Mouse (Mus musculus): ENCODE results near the gene Frmd8.

Frmd8 gene

DNA sequence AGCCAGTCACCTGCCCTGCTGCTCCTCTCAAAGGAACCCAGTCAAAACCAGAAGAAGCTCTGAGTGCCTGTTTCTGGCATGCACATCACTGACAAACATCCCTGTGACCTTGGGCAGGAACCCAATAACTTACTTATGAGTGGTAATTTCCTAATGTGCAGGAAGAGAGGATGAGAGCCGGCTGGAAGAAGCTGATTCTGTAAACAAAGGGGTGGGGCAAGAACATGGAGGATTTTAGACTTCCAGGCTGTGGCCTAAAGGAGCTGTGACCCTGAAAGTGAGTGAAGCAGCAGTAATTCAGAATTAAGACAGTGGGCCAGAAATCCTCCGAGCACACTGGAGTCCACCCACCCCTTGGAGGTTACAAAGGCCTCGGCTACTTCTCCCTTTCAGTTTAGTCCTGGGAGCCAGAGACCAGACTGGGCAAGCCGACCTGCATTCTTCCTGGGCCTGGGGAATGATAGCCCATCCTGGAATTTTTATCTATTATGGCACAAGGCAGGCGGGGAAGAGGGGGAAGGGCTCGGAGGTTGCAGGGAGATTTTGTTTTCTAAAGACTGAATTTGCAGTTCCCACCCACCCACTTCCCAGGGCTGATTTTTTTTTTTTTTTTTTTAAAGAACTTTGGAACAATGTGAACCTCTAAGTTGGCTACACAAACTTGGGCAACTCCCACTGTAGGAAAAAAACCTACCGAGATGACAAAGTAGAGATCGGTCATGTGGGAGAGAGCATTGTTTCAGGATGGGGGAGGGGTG is 68.8 kb downstream of the Frmd8 start:
- peak; percentile 73 to 74 for DNase-seq

GRCm38 (mm10) chr19:5804371-5804899 is 70.6 kb downstream of the Frmd8 start:
- DNase-seq, result no peak

DNA sequence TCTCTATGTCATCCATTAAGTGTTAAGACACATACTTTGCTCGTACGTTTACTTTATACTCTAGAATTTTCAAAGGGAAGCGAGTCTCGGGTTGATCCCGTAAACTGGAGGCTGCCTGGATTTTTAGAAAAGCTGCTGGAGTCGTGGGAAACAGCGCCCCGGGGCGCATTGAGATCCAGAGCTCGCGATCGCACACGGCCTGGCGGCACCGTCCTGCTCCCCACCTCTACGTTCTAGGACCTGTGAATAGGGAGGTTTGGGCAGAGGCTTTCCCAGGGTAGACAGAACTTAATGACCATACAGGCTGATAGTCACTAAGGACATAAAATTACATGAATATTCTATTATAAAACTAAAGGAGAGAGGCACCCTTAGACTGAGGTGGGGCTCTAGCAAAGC is 71.2 kb downstream of the Frmd8 start:
- DNase-seq, result no peak

DNA sequence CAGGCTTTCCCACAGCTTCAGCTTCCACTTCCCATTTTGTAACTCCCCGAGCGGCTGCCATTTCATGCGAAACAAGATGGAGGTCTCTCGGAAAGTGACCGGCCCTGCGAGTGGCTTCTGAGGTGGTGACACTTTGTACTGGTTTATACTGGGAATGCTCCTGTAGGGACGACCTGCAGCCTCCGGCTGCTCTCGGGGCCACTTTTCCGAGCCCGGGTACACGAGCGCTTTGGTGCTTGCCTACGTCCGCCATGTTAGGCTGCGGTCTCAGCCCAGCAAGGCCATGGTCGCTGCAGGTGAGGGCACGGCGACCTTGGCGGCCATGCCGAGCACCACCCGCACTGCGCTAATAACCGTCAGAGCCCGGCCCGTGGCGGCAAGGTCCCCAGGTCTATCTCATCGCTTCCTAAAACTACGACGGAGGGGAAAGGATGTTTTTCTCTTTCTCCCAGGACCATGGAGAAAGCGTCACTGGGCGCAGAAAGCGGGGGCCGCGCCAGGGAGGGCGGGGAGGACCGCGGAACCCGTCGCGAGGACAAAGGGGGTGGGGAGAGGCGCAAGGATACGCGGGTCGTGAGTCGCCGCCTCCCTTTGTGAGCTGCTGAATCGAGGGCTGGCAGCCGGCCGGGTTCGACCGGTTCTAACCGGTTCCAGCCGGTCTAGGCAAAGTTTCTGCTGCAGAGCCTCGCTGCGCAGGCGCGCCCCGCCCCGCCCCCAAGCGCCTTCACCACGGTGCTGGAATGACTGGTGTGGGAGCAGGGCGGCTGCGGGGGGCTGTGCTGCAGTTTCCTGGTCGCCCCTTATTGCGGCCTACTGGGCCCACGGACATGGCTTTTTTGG is 71.8 kb downstream of the Frmd8 start:
- peak; percentile 100 for DNase-seq

GRCm38 (mm10) chr19:5802787-5803040 is 72.4 kb downstream of the Frmd8 start:
- no peak for DNase-seq

- DNase-seq, result peak; percentile 94 to 98
These were observed 72.9 kb downstream of the Frmd8 start for GRCm38 (mm10) chr19:5802011-5802786.

DNA sequence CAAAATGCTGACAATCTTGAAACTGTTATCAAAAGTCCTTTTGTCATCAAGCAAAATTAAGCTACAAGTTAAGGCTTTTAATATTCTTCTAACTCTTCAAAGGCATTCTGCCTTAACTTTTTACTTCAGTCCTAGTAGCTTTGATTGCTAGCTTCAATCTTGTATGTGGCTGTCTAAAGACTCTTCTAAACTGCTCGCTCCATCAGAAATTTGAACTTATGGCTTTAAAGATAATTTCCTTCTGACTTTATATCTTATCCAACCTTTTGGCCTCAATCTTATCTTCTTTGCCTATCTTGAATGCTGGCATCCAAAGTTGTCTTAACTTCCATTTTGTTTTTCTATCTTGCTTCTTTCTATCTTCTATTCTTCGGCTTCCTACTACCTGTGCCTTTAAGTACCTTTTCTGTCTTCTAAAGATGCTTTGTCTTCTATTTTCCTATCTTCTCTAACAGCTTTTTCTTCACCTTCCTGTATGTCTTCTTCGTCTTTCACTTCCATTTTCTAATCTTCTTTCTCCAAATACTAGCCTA is 73.6 kb downstream of the Frmd8 start:
- DNase-seq, result no peak

DNA sequence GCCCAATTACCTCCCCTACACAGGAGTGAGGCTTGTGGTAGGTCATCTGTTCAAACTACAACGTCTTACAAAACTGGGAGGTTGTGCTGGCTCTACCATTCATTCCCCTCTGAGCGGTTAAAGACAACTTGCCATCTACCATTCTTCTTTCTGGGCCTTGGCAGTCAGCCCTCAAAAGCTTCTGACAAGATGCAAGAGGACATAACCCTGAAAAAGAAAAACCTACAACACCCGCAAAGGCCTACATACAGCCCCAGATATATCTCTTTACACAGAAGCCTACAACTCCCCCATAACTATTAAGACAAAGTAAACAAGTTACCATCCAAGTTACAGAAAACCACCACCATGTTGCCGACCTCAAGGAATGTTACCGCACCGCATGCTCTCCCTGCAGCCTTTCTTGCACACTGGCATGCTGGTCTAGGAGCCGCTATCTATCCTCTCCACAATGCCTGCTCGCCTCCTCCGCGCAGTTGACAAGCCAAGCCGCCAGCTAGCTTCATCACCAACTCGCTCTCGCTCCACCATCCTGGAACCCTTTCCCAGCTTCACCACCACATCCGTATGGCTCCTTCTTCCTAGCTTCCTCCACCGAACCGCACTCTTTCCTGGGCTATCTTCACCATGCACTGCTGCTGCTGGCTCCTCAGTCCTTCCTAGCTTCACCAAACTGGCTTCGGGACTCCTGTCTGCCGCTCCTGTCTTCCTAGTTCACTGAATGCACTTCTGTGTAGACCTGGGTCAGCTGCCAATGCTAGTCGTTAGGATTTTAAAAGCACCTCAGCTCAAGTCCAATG is 74.2 kb downstream of the Frmd8 start:
- peak in 1 of 2 experiments; percentile 26 for DNase-seq

DNA sequence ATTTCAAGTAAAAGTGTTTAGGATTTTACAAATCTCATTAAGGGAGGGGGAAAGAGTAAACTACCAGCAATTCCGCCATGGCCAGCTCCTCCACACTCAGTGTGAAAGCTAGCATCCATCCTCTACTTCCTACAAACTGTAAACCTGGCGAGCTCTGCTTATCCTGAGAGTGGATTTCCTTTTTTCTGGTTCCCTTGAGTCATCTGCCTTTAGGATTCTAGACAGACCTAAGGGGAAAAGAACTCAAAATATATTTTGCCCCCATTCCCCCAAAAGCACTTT is 74.8 kb downstream of the Frmd8 start:
- DNase-seq, result no peak
